Mouse (Mus musculus) limb, embryonic 12.5 days (tissue): Measurements from ENCODE around the gene Ogfrl1. TPM values are rescaled to one million over a fixed set of nuclear protein-coding genes. Genes with fewer than 3 reads are reported as not detected.
"Not testable (repeated sequence)": the region's sequence is repeated elsewhere in the genome, so short reads cannot be mapped to it uniquely, and the experiment has no call there.

Experiments used
- ATAC-seq: fragments of 200-750 bp; cut with Nextera tagmentation; 2 replicates; pipeline ENCODE4 v1.8.0; 2017; ENCODE audit warnings: low read depth, moderate TSS enrichment; ENCODE audit not compliant: insufficient number of reproducible peaks, insufficient read depth, low FRiP score, low TSS enrichment
- H3K27ac ChIP-seq: fragments of 300-500 bp; sonication (generic); 2 replicates; pipeline ENCODE4 v1.5.1; 2016; ENCODE audit warnings: mild to moderate bottlenecking, moderate library complexity
- H3K27me3 ChIP-seq: fragments of 300-500 bp; sonication (generic); 2 replicates; pipeline ENCODE4 v1.6.1; 2016; ENCODE audit warnings: mild to moderate bottlenecking, moderate library complexity
- H3K36me3 ChIP-seq: fragments of 300-500 bp; sonication (generic); 2 replicates; pipeline ENCODE4 v1.6.1; 2016; ENCODE audit warnings: mild to moderate bottlenecking, moderate library complexity
- H3K4me1 ChIP-seq: fragments of 300-500 bp; sonication (generic); replicated peaks from 2 replicates; pipeline ENCODE4 v1.6.1; 2016
- H3K4me2 ChIP-seq: fragments of 300-500 bp; sonication (generic); 2 replicates; pipeline ENCODE4 v1.6.1; 2016; ENCODE audit warnings: mild to moderate bottlenecking, moderate library complexity
- H3K4me3 ChIP-seq: fragments of 300-500 bp; sonication (generic); replicated peaks from 2 replicates; pipeline ENCODE4 v1.5.1; 2016; ENCODE audit warnings: mild to moderate bottlenecking
- H3K9ac ChIP-seq: fragments of 300-500 bp; sonication (generic); replicated peaks from 2 replicates; pipeline ENCODE4 v1.6.1; 2016; ENCODE audit warnings: mild to moderate bottlenecking, moderate library complexity
- H3K9me3 ChIP-seq: fragments of 300-500 bp; sonication (generic); 2 replicates; pipeline ENCODE4 v1.6.1; 2016; ENCODE audit warnings: mild to moderate bottlenecking, moderate library complexity
- WGBS: fragments of 180-500 bp; shearing (Covaris S2); methylation state at CpG from one replicate; pipeline ENCODE4 v1.1.7; 2016; 5-methylcytosine and 5-hydroxymethylcytosine counted together
- polyA plus RNA-seq: library from polyadenylated mRNA; unstranded; fragments of >200 nt; fragmentation: Nextera tagmentation; extraction: Ambion mirVana; gene quantifications from 2 replicates; pipeline ENCODE4 v1.2.1, GENCODE M21; 2016

The Ogfrl1 gene
- 12.0 and 12.8 TPM in 2 replicates for polyA plus RNA-seq

DNA sequence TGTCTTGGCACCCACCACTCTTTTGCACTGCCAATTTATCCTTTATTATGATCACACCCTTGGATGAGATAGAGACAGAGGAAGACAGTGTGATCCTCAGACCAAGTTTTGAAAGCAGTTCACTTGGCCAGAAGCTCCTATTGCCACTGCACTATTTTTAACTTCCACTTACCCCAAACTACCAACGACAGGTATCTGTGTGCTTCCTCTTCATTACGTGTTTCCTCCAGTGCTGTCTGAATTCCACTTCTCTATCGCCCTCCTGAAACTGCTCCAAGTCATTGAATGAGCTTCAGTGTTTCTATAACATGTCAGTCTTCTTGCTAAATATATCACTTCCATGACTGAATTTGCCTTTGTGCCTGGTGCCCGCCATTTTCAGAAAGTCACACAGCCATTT, at the start of gene Ogfrl1:
Gene Ogfrl1, minus strand, starts transcription at position 150 of the 400 bp plus-strand sequence.
- no peak within 1 kb of the TSS for H3K4me3 ChIP-seq
- no peak for ATAC-seq
- 85% methylated on average over 4 of the region's 4 CpGs for WGBS

DNA sequence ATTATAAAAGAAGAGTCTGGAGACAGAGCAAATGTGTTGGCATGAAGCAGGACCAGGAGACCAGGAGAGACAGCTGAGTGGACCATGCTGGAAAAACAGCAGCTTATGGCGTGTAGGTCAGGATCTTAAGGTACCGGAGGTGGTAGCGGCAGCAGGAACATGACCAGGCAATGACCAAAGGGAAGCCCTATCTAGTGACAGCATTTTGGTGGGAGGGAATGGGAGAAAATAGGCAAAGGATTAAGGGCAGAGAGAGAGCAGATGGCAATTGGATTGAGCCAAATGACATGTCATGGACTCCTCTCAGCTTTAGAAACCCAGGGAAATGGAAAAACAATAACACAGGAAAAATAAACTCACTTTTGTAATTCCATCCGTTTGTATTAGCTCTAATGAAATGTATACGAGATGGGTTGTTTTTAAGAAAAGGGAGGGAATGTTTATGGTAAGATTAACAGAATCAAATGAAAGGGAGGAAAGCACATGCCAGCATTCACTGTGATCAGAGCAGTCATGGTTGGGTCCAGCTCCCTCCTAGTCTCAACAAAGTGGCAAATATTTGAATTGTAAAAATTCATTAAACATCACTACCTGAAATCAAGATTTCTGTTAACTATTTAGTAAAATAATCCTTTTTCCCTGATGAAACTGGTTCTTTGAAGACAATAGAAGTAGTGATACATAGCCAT, 48.3 kb upstream of the Ogfrl1 start:
- no peak overlapping the region for H3K4me2 ChIP-seq
- H3K9ac ChIP-seq = no peak overlapping the region
- ATAC-seq = no peak
- no peaks in the 10 kb centered on the region for H3K36me3 ChIP-seq
- 88% methylated on average over 5 of the region's 5 CpGs for WGBS
- H3K4me3 ChIP-seq = no peak overlapping the region
- no peak overlapping the region for H3K27ac ChIP-seq
- H3K4me1 ChIP-seq = no peaks in the 10 kb centered on the region
- H3K9me3 ChIP-seq = no peaks in the 10 kb centered on the region
- no peaks in the 10 kb centered on the region for H3K27me3 ChIP-seq

More for the DNA sequence above, at the start of gene Ogfrl1:
- H3K27ac ChIP-seq = no peak within 1 kb of the TSS
- no peaks in the 10 kb centered on the region for H3K36me3 ChIP-seq
- H3K27me3 ChIP-seq = no peaks in the 10 kb centered on the region
- H3K4me2 ChIP-seq = no peak within 1 kb of the TSS
- no peak within 1 kb of the TSS for H3K9ac ChIP-seq
- no peaks in the 10 kb centered on the region for H3K9me3 ChIP-seq
- H3K4me1 ChIP-seq = no peaks in the 10 kb centered on the region

DNA sequence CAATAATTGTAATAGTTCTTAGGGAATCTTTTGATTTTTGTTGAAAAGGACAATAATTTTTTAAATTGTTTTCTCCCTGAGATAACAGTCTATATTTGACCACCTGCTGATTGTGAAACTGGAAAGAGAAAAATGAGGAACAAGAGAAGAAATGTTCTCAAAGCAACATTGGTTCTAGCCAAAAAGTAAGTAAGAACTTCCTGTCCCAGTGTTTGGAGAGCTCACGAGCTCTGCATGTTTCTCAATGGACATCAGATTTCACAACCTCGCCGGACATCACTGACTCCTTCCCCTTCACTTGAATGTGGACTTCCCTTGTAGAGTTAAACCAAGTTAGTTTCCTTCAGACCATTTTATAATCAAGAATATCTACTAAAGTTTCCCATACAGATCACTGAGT, 36.0 kb upstream of the Ogfrl1 start:
- no peak overlapping the region for H3K4me3 ChIP-seq
- H3K4me1 ChIP-seq = no peaks in the 10 kb centered on the region
- no peaks in the 10 kb centered on the region for H3K36me3 ChIP-seq
- no peak overlapping the region for H3K27ac ChIP-seq
- H3K9ac ChIP-seq = no peak overlapping the region
- H3K27me3 ChIP-seq = no peaks in the 10 kb centered on the region
- no peaks in the 10 kb centered on the region for H3K9me3 ChIP-seq
- WGBS = 76% methylated on average over 3 of the region's 3 CpGs
- H3K4me2 ChIP-seq = no peak overlapping the region
- ATAC-seq = no peak

DNA sequence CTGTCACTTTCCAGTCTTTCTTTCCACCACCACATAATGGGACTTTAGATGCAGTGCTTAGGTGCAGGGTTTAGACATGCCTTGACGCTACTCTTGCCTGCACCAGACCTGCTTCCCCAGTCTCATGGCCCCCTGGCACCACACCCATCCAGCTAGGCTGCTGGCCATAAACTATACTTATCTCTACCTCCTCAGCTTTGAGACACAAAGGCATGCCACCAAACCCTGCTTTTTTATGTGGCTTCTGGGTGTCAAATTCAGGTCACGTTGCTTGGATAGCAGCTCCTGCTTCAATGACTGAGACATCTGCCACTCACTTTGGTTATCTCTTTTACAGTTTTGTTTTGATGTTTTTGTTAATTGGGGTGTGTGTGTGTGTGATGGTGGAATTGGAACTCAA, 28.9 kb upstream of the Ogfrl1 start:
- no peak for ATAC-seq
- no peaks in the 10 kb centered on the region for H3K36me3 ChIP-seq
- no peaks in the 10 kb centered on the region for H3K4me1 ChIP-seq
- no peak overlapping the region for H3K27ac ChIP-seq
- no peak overlapping the region for H3K4me3 ChIP-seq
- 73% methylated on average over 2 of the region's 2 CpGs for WGBS
- no peaks in the 10 kb centered on the region for H3K27me3 ChIP-seq
- H3K4me2 ChIP-seq = no peak overlapping the region
- no peak overlapping the region for H3K9ac ChIP-seq
- H3K9me3 ChIP-seq = peaks cover 17% of the 10 kb centered on the region; the same call in 1 of the 2 replicates

DNA sequence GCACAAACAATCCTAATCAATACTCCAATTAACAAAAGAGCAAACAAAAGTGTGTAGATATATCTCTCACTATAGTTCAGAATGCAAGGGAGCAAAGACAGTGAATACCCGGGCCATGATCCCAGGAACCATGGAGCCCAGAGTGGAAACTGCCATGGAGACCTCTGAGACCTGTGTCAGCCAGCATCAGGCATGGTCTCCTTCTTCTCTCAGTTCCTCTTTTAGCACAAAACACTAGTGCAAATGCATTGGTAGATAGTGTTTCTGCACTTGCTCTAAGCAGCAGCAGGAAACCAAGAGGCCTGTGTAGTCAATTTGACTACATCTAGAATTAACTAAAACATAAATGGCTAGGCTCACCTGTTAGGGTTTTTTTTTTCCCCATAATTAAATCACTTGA, 21.4 kb upstream of the Ogfrl1 start:
- Histone ChIP-seq H3K4me3 (no peak overlapping the region), H3K9ac (no peak overlapping the region), H3K4me2 (no peak overlapping the region), H3K27me3 (no peaks in the 10 kb centered on the region), H3K9me3 (no peaks in the 10 kb centered on the region), H3K36me3 (no peaks in the 10 kb centered on the region), H3K4me1 (no peaks in the 10 kb centered on the region), H3K27ac (no peak overlapping the region)
- WGBS = 94% methylated on average over 1 of the region's 1 CpGs
- ATAC-seq = no peak

DNA sequence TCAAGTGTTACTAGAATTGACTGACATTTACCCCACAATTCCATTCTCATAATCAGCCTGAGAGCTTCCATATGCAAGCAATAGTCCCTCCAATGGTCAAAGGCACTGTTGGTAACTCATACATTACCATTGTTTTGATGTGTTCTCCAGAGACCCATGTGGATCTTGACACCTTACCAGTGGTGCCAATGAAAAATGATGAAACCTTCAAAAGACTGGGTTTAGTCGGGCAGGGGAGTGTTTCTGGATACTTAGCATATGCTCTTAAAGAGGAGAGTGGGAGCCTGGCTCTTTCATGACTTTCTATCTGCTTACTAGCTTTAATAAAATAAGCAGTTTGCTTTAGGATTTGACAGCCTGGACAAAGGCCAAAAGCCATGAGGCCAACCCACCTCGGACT, 20.5 kb upstream of the Ogfrl1 start:
- H3K36me3 ChIP-seq = no peaks in the 10 kb centered on the region
- no peak overlapping the region for H3K9ac ChIP-seq
- ATAC-seq = no peak
- no peaks in the 10 kb centered on the region for H3K27me3 ChIP-seq
- no peaks in the 10 kb centered on the region for H3K4me1 ChIP-seq
- no peaks in the 10 kb centered on the region for H3K9me3 ChIP-seq
- no peak overlapping the region for H3K4me2 ChIP-seq
- H3K27ac ChIP-seq = no peak overlapping the region
- WGBS = 66% methylated on average over 2 of the region's 2 CpGs
- H3K4me3 ChIP-seq = no peak overlapping the region

DNA sequence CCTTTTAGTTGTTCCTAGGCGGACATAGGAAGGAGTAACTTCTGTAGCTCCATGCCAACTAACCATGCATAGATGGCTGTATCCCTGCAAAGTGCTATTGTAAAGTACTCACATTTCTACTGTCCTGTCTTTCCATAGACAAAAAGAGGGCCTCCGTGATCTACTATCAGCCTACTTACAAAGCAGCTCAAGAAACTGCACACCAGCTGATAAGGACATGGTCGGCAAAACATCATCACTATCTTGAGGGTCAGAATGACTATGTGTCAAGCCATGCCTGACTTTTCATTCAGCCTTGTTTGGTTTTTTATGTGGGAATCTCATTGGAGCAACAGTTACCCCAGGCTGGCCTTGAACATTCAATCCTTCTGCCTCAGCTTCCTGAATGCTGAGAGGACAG, 20.0 kb upstream of the Ogfrl1 start:
- Histone ChIP-seq H3K4me3 (no peak overlapping the region), H3K9me3 (no peaks in the 10 kb centered on the region), H3K36me3 (no peaks in the 10 kb centered on the region), H3K9ac (no peak overlapping the region), H3K27ac (no peak overlapping the region), H3K4me1 (no peaks in the 10 kb centered on the region), H3K27me3 (no peaks in the 10 kb centered on the region), H3K4me2 (no peak overlapping the region)
- no peak for ATAC-seq
- WGBS = 87% methylated on average over 3 of the region's 3 CpGs

DNA sequence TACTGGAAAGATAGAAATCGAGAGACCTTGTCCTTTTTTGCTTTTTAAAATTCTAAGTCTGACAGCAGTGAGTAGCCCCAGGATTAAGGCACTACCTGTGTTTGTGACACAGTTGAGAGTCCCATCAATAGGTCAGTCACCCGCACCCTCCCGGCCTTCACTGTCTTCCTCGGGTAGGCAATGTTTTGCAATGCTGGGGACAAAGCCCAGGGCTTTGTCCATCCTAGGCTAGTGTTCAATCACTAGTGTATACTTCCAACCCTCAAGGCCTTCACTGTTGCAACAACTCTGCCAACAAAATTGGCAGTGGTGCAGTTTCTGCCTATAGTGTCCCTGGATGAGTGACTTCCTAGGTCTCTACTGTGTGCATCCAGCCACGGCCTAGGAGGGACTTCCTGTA, 14.0 kb upstream of the Ogfrl1 start:
- WGBS = 87% methylated on average over 5 of the region's 5 CpGs
- no peak overlapping the region for H3K4me2 ChIP-seq
- H3K27ac ChIP-seq = no peak overlapping the region
- no peak for ATAC-seq
- H3K4me1 ChIP-seq = no peaks in the 10 kb centered on the region
- no peak overlapping the region for H3K9ac ChIP-seq
- H3K27me3 ChIP-seq = no peaks in the 10 kb centered on the region
- no peaks in the 10 kb centered on the region for H3K9me3 ChIP-seq
- H3K36me3 ChIP-seq = no peaks in the 10 kb centered on the region
- no peak overlapping the region for H3K4me3 ChIP-seq

DNA sequence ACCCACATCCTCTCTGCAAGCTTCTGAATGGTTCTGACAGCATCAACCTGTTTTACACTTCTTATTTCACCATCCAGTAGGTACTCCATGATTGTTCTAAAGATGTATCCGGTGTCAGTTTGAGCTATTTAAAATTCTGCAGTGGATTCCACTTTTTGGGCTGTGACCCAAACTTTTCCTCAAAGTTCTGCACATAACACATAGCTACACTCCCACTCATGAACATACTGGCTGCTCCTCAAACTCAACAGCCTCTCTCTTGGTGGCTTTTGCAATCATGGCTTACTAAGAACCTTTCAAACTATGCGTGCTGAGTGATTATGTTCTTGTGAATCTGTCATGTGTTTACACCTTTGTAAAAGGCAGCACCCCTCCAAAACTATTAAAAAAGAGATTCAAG, 12.4 kb upstream of the Ogfrl1 start:
- H3K4me2 ChIP-seq = no peak overlapping the region
- H3K27ac ChIP-seq = no peak overlapping the region
- 89% methylated on average over 2 of the region's 2 CpGs for WGBS
- H3K9ac ChIP-seq = no peak overlapping the region
- no peaks in the 10 kb centered on the region for H3K27me3 ChIP-seq
- no peaks in the 10 kb centered on the region for H3K36me3 ChIP-seq
- no peak overlapping the region for H3K4me3 ChIP-seq
- ATAC-seq = no peak
- no peaks in the 10 kb centered on the region for H3K9me3 ChIP-seq
- no peaks in the 10 kb centered on the region for H3K4me1 ChIP-seq

DNA sequence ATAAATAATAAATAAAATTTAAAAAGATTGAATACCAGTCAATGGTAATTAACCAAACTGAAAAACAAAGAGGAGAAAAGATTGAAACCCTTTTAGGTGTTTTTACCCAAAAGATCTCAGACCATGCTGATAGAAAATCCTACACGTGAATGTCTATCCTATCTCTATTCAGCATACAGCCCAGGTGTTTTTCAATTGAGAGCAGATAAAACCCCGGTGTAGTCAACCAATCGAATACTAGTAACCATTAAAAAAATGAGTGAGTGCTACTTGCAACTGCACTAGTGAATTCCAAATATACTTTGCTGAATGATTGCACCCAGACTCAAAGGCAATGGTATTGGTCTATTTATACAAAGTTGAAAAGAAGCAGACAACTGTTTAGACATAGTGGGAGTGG, 4.8 kb upstream of the Ogfrl1 start:
- Histone ChIP-seq H3K4me3 (no peak overlapping the region), H3K36me3 (no peaks in the 10 kb centered on the region), H3K4me1 (no peaks in the 10 kb centered on the region), H3K9ac (no peak overlapping the region), H3K27me3 (no peaks in the 10 kb centered on the region), H3K9me3 (no peaks in the 10 kb centered on the region), H3K4me2 (no peak overlapping the region), H3K27ac (no peak overlapping the region)
- ATAC-seq = no peak
- WGBS = 91% methylated on average over 3 of the region's 3 CpGs

DNA sequence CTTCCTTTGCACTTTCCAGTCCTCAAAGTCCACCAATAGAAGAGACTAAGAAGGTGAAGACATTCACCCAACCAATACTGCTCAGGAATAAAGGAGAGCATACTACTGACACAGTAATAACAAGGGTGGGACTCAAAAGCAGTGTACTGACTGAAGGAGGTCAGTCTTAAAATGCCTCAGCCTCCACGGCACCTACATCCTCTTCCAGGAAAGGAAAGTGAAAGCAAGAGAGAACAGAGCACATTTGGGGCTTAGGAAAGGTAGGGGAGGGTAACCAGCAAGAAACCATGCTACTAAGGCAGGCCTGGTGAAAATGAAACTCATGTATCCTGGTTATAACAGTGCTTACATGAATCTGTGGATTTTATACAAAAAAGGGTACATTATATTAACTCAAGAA, 2.0 kb upstream of the Ogfrl1 start:
- no peaks in the 10 kb centered on the region for H3K4me1 ChIP-seq
- no peaks in the 10 kb centered on the region for H3K9me3 ChIP-seq
- WGBS = 65% methylated on average over 1 of the region's 1 CpGs
- H3K27me3 ChIP-seq = no peaks in the 10 kb centered on the region
- no peak overlapping the region for H3K4me3 ChIP-seq
- no peak overlapping the region for H3K27ac ChIP-seq
- no peak overlapping the region for H3K4me2 ChIP-seq
- H3K9ac ChIP-seq = no peak overlapping the region
- no peak for ATAC-seq
- no peaks in the 10 kb centered on the region for H3K36me3 ChIP-seq

DNA sequence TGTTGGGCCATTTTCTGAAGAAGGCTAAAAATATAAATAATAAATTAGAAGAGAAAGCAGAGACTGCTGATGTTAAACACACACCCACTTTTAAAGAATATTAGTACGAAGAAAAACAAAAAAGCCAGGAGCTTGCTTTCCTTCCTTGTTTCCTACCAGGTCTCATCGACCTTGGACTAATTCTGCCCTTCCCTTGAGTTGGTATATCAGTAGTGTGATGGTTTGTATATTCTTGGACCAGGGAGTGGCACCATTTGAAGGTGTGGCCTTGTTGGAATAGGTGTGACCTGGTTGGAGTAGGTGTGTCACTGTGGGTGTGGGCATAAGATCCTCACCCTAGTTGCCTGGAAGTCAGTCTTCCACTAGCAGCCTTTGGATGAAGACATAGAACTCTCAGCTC, 3.2 kb downstream of the Ogfrl1 start:
- H3K27ac ChIP-seq, ATAC-seq, H3K27me3 ChIP-seq, H3K9me3 ChIP-seq, H3K4me2 ChIP-seq, H3K4me1 ChIP-seq, H3K36me3 ChIP-seq, H3K4me3 ChIP-seq, H3K9ac ChIP-seq: not testable (repeated sequence)
- WGBS = 83% methylated on average over 2 of the region's 2 CpGs
